Mouse (Mus musculus) kidney, postnatal 25 days (tissue): ENCODE data around the gene Arhgdib.

Source experiments
- DNase-seq, 2 experiments: peaks; one replicate each; pipeline ENCODE4 v3.0.0; 2021; ENCODE audit warnings: mixed read lengths in 2 of 2

The Arhgdib gene

GRCm38 (mm10) chr6:136947716-136948115 is 6.0 kb upstream of the Arhgdib start:
- no peak for DNase-seq

- DNase-seq, result no peak
Observed at GRCm38 (mm10) chr6:136946943-136947342, 5.2 kb upstream of the Arhgdib start.

DNA sequence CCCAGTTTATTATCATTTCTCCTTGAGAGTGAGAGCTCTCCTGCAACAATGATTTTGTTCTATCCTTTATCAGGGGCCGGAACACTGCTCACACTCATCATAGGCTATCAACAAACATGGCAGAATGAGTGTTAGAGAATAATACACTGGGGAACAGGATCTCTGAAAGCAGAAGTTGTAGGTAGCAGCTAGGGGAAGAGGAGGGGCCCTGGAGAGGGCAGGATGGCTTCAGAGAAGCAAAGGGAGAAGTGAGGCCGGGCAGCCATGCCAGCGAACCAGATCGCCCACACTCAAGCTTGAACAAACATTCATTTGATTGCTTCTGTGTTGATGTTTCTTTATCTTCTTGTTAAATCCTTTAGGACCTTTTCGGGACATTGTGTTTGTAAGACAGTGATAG is 4.5 kb upstream of the Arhgdib start:
- no peak for DNase-seq

DNA sequence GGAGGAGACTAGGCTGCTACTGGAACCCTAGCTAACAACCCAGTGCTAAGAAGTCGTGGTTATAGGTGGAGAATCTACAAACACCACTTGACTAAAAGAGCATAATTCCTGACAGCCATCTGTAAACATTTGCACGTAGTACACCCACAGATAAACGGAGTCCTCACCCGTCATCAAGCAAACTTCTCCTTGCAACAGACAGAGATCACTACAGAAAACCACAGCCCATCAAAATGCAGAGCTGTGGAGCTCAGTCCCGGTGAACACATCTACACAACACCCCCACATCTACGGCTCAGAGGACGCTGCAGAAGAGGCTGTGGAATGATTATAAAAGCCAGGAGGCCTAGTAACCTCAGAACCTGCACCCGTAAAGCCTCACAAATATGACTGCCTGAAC is 2.8 kb upstream of the Arhgdib start:
- DNase-seq, result no peak

DNA sequence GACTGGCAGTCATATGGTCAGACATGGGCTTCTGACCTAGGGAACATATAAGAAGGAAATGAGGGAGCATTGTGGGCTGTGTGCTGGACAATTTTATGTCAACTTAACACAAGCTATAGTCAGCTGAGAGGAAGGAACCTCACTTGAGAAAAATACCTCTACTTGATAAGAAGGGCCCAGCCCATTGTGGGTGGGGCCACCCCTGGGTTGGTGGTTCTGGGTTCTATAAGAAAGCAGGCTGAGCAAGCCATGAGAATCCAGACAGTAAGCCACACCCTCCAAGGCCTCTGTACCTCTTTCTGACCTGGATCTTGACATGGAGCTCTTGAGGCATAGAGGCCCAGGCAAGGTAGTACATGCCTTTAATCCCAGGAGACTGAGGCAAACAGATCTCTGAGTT is 1.7 kb upstream of the Arhgdib start:
- DNase-seq, result no peak

- no peak for DNase-seq
Observed at GRCm38 (mm10) chr6:136942280-136942679, 581 bp upstream of the Arhgdib start.

DNA sequence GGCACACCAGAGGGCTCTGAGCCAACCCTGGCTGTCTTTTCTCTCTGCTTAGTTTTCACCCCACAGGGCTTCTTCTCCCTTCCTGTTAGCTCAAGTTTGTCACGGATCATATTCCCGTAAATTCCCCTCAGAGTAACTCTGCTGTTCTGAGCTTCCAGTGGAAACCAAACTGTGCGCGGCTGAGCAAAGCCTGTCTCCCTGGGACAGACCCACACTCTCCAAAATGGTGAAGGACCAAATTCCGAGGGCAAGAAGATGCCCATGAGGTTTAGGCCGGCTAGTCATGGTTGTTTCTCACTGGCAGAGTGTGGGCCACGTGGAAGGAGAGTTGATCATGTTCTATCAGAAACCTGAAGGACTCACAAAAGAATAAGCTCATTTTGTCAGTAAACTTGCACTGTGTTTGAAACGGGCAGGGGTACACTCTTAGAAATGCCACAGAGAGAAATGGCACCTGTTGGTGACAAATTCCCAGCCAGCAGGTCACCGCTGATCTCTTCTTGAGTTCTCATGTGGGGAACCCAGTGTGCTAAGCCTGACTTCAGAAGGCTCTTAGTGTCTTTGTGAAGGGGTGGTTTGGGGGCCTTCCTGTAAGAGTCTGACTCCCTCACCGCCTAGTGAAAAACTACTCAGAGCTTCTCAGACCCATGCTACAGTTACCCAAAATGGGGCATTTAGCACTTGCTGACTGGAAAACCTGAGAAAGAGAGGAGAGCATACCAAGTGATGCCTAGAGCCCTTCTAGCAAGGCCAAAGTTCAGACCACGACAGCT is 1.3 kb downstream of the Arhgdib start:
- no peak for DNase-seq

GRCm38 (mm10) chr6:136939326-136940187 is 2.1 kb downstream of the Arhgdib start:
- no peak for DNase-seq

- DNase-seq, result peak; percentile 39 to 54
Observed at GRCm38 (mm10) chr6:136938331-136939126, 3.2 kb downstream of the Arhgdib start.

GRCm38 (mm10) chr6:136937117-136937516 is 4.6 kb downstream of the Arhgdib start:
- DNase-seq, result no peak

- DNase-seq, result no peak
Observed at GRCm38 (mm10) chr6:136936361-136936760, 5.3 kb downstream of the Arhgdib start.

- DNase-seq, result no peak
Observed at GRCm38 (mm10) chr6:136935233-136935632, 6.5 kb downstream of the Arhgdib start.

DNA sequence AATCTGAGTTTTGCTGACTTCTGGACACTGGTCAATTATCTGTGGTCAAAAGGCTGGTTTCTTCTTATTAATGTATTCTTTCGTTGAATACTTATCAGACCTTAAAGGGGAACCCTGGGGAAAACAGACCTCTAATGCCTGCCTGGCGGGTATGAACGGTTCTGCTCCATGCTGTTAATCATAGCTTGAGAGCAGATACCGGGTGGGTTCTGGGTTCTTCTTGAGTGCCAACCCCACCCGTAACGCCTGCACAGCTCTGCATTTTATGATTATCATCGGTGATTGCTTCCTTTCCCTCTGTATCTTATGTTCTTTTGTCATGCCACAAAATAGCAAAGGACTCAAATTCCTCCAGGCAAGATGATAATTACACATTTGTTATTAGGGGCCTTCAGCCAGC is 7.6 kb downstream of the Arhgdib start:
- no peak for DNase-seq

DNA sequence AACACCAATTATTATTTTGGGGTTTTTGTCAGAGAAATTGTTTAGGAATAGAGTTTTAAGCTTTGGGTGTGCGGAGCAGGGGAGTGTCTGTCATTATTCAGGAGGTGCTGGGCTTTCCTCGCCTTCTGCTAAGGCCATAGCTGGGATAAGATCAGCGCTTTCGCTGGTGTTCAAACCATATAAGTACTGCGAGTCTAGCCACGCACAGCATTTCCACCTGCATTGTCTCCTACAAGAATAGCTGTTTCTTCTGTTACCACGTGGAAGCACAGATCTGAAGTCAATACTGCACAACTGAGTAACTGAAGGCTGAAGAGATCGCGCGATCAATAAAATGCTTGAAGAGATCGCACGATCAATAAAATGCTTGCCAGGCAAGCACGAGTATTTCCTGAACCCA is 10.5 kb downstream of the Arhgdib start:
- no peak for DNase-seq

DNA sequence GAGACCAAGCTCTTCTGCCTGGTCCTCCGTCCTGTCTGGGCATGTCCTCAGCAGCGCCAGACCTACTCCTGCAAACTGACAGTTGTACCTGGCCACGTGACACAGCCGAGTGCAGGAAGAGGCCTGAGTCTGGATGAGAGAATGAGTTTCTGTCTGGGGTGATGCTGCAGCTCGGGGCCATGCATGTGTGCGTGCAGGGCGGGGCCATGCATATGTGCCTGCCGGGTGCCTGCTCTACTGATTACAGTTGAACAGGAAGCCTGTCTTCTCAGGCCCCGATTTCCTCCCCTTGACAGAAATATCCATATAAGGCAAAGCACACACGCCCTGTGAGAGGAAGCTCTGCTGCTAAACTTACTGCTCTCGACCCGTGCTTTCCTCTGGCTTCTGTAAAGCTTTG is 11.0 kb downstream of the Arhgdib start:
- peak; percentile 52 to 76 for DNase-seq

- peak in 1 of 2 experiments; percentile 38 for DNase-seq
Observed at GRCm38 (mm10) chr6:136927626-136928025, 14.1 kb downstream of the Arhgdib start.

DNA sequence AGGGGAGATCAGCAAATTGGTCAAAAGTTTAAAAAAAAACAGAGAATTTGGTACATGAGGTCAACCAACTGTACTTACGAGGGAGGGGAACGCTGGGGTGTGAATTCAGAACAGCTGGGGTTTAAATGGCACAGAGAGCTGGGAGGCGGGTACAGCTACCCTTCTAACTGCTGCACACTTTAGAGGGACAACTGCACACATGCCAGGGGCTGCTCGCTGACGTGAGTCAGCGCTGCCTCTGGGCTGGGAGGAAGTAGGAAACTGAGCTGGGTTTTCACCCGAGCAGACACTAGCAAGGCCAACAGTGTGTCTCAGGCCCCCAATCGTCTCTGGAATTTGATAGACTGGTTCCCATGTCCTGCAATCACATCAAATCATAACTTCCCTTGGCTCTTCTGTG is 16.6 kb downstream of the Arhgdib start:
- DNase-seq, result no peak

DNA sequence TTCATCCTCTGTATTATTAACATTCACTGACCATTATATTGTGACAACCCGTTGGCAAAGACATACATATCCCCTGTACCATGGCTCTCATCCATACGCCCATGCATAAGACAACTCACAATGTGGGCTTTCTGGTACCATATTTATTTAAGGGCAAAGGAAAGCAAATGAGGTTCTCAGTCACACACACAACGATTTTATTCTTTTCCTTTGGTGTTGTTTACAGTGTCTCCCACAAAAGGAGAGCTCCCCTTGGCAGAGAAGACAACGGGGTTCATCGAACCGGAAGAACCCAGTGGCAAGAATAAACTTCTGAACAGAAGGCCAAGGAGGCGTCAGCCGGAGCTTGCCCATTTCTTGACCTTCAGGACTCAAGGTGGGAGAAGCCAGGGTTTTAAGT is 18.2 kb downstream of the Arhgdib start, which contains the start of gene Pde6h:
Gene Pde6h, plus strand, starts transcription at position 301 of the 400 bp plus-strand sequence.
- no peak for DNase-seq

- no peak for DNase-seq
Observed at GRCm38 (mm10) chr6:136922871-136923270, 18.8 kb downstream of the Arhgdib start.

DNA sequence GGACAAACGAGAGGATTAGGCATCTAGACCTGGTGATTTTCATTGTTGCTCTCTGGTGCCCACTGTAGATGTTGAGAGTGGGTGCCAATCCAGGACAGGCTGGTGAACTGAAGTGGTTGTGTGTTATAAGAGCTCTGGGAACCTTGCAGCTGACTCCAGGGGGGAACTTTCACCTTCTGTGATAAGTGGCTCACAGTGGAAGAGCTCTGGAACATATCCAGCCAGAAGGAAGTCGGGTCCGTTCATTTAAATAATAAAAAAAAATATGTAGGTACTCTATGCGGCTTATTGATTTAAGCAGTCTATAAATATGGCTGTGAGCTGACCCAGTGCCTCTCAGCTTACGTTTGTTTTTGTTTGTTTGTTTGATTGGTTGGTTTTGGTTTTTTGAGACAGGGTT is 19.6 kb downstream of the Arhgdib start, which contains the start of gene Erp27:
Gene Erp27, minus strand, starts transcription at position 101 of the 400 bp plus-strand sequence.
- DNase-seq, result no peak

DNA sequence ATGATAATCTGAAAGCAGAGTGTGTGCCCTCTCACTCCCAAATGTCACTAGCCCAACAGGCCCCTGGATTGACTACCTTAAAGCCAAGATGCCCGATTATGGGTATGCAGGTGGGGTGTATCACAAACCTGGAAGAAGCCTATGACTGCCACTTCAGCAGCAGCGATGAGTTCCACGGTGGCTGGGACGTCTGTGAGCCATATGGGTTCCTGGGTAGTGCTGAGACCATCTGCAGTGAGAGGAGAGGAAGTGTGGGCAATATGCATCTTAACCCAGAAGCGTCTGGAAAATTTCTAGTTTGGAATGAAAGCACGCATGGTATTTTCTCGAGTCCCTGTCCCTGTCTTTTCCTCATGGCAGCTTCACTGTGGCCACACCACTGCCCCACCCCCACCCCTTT is 20.1 kb downstream of the Arhgdib start:
- no peak for DNase-seq

- peak; percentile 58 to 91 for DNase-seq
Observed at GRCm38 (mm10) chr6:136920320-136921257, 21.1 kb downstream of the Arhgdib start.
